Mouse (Mus musculus): ENCODE results near the gene Extl2.

Extl2 gene

DNA sequence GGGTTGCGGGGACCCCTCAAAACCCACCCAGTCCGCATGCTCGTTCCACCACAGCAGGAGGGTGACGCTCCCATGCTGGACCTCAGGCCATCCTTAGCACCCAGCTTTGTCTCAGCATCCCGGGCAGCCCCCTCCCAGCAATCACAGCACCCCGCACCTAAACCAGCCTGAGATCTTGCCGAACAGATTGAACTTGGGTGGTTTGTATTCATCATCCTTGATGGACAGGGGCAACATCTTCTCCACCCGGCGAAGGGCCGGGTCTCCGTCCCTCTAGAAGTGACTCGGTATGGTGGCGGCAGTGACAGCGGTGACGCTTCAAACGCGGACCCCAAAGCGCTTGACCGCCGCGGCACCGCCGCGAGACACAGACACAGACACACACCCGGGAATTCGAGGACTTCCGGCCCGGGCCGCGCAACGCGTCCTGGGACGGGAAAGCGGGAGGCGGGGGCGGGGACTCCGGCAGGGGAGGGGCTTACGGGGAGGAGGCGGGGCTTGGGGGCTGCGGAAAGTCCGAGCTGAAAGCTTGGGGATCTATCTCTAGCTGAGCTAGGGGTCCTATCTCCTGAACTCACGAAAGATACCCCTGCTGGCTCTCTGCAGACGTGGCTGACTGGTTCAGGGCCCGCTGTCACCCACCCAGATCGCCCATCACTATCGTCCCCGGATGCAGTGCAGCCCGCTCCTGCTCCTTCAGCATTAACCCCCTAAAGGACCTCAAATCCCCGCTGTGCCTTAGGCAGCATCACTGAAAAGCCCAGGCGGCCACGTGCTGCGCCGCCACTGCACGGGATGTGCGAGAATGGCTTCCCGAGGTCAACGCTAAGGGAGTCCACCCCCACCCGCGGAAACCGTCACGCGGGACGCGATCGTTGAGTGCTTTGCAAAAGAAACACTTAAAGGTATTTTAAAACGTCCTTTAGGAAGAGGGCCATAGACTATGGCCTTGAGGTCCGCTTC lies at the start of gene Extl2, which contains the start of gene Slc30a7:
Extl2 (plus strand) TSS at position 485 of the 963 bp plus-strand sequence.
Slc30a7 (minus strand) TSS at position 429 of the 963 bp plus-strand sequence.
- peak; percentile 75 to 85 for DNase-seq (ENCODE audit: low spot score in 2 of 2)

GRCm38 (mm10) chr3:115961311-115962027 lies 45.8 kb upstream of the Extl2 start:
- DNase-seq (ENCODE audit: low spot score in 2 of 2): no peak

GRCm38 (mm10) chr3:115962028-115962415 lies 45.2 kb upstream of the Extl2 start:
- no peak for DNase-seq (ENCODE audit: low spot score in 2 of 2)

DNA sequence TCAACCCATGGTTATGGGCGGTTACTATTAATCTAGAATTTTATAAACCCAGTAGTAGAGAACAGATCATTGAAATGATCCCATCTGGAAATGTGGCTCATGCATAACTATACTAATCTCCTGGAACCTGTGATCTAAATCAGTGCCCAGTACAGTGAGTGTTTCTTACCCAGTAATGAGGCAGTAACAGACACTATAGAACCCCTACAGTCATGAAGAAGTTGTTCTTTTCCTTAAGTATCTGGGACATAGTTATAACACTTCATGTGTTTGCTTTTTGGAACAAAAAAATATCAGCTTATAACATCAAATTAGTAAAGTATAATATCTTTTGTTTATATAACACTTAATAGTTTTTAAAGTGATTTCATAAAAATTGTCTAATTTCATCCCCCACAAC lies 43.7 kb upstream of the Extl2 start:
- DNase-seq (ENCODE audit: low spot score in 2 of 2): no peak

GRCm38 (mm10) chr3:115964071-115964470 lies 43.2 kb upstream of the Extl2 start:
- no peak for DNase-seq (ENCODE audit: low spot score in 2 of 2)

DNA sequence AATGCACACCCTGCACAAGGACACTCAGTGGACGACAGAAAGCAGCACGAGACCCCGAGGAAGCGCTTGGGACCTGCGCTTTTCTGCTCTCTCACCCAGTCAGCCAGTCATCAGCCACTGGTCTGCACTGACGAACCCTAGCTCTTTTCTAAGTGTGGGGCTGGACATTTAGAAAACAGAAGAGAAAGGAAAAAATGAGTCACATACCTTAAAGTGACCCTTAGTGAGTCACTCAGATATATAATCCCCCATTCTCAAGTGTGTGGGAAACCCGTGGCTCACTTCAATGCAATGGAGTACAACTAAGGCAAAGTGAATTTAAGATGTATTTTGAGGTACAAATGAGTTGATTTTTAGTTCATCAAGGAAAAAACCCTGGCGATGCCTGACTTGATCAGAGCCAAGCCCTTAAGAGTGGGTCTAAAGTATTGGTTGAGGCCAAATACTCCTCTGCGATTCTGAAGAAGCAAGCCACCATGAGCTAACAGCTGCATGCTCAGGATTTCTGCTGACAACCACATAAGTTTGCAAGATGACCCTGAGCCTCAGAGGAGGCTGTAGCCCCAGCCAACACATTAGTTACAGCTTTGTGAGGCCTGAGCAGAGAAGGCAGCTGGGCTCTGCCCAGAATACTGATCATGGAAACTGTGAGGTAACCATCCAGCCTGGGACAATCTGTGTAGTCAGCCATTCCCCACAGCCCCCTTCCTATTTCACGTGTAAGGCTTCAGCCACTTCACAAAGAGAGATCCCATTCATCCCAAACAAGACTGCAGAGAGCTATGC lies 38.3 kb upstream of the Extl2 start:
- DNase-seq (ENCODE audit: low spot score in 2 of 2): peak in 1 of 2 experiments; percentile 10

DNA sequence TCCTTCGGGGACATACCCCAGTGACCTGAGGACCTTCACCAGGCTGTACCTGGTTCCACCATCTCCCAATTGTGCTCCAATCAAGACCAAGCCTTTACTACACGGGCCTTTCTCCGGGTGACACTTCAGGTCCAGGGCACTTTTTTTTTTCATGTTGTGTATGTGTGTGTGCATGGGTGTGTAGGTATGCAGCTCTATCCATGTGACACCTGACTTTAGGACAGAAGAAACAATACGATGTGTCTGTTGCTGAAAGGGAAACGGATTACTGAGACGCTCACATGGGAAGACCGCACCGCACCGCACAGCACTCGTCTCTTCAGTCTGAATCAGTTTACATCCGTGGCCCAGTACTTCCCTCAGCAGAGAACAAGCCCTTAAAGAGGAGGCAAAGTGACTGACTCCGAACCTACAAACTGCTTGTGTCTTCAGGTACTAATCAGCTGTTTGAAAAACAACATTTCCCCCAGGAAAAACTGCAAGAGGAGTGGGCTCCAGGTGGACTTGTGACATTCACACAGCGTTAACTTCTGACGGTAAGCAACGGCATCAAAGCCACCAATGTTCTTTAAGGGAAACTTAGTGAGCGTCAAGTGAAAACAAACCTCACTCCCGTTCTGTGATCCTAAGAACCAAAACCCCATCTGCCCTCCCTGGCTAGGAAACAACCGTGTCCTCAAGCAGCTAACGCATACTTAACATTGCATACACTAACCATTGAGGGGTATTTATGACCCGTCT lies 36.0 kb upstream of the Extl2 start:
- DNase-seq (ENCODE audit: low spot score in 2 of 2): no peak

DNA sequence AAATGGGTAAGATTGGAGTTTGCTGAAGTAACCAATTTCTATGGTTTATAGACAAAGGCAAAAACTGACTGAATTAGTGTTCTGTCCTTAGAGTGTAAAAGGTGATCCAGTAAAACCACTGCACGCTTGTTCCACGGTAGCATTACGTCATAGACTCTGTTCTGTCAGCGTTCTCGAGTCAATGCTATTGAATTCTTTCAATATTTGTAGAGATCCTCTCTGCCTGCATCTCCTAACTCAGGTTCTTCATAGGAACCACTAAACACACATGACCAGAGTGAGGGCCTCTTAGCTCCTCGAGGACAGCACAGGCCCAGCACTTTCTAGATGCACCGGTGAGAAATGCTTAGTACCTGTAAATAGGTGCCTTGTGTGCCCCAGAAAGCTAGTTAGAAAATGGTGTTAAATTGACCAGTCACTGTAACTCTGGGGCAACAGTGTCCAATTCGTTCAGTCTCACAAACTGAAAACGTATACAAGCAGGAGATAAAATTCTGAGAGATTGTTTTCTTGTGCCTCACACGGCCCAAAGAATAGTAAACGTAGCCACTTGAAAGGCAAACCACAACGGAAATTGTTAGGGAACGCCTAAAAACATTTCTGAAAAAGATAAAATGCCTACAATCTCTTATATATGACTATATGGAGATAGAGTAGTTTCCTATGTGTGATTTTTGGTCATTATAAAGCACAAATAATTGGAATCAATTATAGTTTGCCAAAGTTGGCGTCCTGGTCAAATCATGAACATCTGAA lies 35.2 kb upstream of the Extl2 start:
- no peak for DNase-seq (ENCODE audit: low spot score in 2 of 2)

GRCm38 (mm10) chr3:115974228-115974627 lies 33.0 kb upstream of the Extl2 start:
- DNase-seq (ENCODE audit: low spot score in 2 of 2): no peak

DNA sequence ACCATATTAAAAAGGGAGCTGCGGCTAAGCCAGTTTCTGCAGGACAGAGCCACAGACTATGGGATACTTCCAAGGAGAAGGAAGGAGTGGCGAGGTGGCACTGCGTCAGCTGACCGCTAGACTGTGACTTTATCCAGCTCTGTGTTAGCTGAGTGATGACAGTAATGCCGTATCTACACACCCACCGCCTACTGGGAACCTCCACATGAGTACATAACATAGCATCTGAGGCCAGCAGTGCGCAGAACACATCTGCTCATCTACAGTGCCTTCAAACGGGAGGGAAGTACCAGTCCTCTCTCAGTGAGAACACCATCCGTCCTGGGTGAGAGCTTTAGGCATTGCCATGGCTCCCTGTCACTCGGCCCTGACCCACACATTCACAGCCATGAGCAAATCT lies 32.3 kb upstream of the Extl2 start:
- no peak for DNase-seq (ENCODE audit: low spot score in 2 of 2)

DNA sequence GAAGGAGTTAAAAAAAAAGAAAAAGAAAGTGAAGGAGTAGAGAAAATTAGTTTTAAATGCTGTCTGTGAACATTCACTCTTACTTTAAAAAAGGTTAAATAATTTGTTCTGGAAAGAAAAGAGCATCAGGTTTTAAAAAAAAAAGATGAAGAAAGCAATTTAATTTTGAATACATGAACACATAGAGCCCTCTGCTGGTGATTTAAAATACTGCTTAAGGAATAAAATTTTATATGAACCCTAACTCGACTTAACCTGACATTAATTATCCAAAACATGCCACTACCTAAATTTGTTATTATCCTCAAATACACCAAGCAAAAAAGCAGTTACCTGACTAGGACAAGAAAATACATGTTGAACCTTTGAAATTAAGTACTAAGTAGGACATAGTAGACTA lies 28.3 kb upstream of the Extl2 start:
- DNase-seq (ENCODE audit: low spot score in 2 of 2): no peak

DNA sequence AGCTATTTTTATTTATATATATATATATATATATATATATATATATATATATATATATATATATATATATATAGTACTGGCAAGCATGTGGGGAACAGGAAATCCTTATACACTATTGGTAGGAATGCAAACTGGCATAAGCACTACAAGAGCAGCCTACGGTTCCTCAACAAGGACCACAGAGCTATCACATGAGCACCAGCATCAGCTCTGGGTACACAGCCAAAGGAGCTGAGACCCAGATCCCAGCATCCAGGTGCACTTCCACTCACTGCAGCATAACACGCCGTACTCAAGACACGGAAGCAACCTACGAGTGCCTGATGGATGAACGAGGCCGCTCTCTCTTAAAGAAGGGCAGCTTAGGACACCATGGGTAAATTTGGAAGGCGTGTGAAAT lies 24.0 kb upstream of the Extl2 start:
- DNase-seq (ENCODE audit: low spot score in 2 of 2): no peak

DNA sequence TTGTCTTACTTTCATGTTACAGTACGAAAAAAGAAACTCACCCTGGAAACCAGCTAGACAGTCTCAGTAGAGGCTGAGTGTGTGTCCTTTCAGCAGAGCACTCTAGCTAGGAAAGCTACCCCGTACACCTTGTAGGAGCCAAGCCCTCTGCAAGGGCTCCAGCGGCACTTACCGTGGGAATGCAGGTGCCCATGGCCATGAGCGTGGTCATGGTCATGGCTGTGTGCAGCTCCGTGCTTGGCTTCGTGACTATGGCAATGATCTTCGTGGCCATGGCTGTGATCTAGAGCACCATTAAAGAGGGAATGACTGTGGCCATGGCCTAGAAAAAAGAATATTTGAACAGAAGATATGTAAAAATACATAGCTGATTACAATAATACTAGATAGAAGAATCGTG lies 22.6 kb upstream of the Extl2 start:
- DNase-seq (ENCODE audit: low spot score in 2 of 2): no peak

GRCm38 (mm10) chr3:115985183-115985892 lies 21.9 kb upstream of the Extl2 start:
- DNase-seq (ENCODE audit: low spot score in 2 of 2): no peak

- no peak for DNase-seq (ENCODE audit: low spot score in 2 of 2)
Measured at GRCm38 (mm10) chr3:115992103-115992502, 15.2 kb upstream of the Extl2 start.

DNA sequence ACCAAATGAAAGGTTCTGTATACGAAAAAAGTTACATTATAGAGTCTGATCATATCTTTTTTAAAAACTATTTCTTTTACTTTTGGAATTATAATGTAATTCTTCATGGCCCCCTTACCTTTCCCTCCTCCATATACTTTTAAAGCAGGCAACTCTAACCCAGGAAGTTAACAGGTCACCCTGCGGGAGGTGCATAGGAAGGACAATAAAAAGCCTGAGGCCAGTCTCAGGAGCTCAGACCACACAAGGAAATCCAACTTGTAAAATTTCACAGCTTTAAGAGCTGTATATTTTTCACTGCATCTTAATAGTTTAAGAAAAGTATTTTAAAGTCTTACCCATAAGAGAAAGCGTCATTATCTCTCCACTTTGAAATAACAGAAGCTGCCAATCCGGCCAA lies 14.7 kb upstream of the Extl2 start:
- DNase-seq (ENCODE audit: low spot score in 2 of 2): no peak

- no peak for DNase-seq (ENCODE audit: low spot score in 2 of 2)
Measured at GRCm38 (mm10) chr3:115993025-115993424, 14.2 kb upstream of the Extl2 start.

DNA sequence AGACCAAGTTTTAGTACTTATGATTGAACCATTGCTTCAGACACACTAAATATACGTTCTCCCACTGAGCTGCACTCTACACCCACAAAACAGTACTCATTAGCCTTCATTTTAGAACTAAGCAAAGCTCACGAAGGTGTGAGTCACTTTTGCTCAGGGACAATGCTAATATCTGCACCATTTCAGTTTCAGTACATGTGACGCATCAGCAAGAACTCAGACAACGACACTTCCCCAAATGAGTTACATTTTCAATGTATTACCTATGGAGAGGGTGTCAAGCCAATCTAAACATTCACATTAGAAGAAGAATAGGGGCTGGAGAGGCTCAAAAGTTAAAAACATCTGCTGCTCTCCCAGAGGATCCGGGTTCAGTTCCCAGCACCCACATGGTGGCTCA lies 10.3 kb upstream of the Extl2 start:
- no peak for DNase-seq (ENCODE audit: low spot score in 2 of 2)

DNA sequence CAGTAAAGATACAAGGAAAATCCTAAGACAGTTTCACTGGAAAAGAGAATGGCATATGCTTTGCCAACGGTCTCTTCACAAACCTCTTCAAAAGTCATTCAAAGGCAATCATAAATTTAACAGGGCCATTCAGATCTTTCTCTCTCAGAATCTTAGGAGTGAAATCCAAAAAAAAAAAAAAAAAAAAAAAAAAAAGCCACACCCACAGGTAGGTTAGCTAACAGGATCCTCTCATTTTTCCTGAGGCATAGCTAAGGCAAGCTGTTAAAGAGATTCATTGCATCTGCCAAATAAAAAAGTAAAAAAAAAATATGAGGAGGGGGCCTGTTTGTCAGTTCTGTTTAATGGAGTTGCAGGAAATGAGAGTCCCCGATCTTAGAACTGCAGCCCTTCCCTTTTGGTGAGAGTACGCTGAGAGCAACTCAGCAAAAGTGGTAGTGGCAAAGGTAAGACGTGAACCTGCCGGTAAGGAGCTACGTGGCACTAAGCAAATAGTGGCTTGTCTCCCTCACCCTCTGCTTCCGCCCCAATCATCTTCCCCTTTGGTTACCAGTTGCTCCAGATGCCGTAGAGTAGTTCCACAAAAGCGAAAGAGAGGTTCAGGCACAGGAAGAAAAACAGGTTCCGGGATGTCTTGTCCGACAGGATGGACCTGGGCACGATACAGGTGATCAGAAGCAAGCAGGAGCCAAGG lies 831 bp upstream of the Extl2 start:
- no peak for DNase-seq (ENCODE audit: low spot score in 2 of 2)
